Mouse (Mus musculus) stomach, embryonic 16.5 days (tissue): Measurements from ENCODE around the gene Zkscan17. TPM values are rescaled to one million over a fixed set of nuclear protein-coding genes. Genes with fewer than 3 reads are reported as not detected.
"Not testable (repeated sequence)": the region's sequence is repeated elsewhere in the genome, so short reads cannot be mapped to it uniquely, and the experiment has no call there.

Experiments used
- ATAC-seq: fragments of 200-750 bp; cut with Nextera tagmentation; 2 replicates; pipeline ENCODE4 v1.8.0; 2017; ENCODE audit warnings: moderate number of reproducible peaks, moderate TSS enrichment; ENCODE audit not compliant: insufficient read depth, low FRiP score
- H3K27ac ChIP-seq: fragments of 300-500 bp; sonication (generic); 2 replicates; pipeline ENCODE4 v1.5.1; 2014; ENCODE audit warnings: low read length
- H3K27me3 ChIP-seq: fragments of 300-500 bp; sonication (generic); 2 replicates; pipeline ENCODE4 v1.6.1; 2014; ENCODE audit warnings: low read length, control low read depth, mixed read lengths; ENCODE audit not compliant: control insufficient read depth, insufficient read depth
- H3K36me3 ChIP-seq: fragments of 300-500 bp; sonication (generic); 2 replicates; pipeline ENCODE4 v1.6.1; 2014; ENCODE audit warnings: low read length; ENCODE audit not compliant: control insufficient read depth, insufficient read depth
- H3K4me1 ChIP-seq: fragments of 300-500 bp; sonication (generic); 2 replicates; pipeline ENCODE4 v1.6.1; 2014; ENCODE audit warnings: low read length, control low read depth, mixed read lengths; ENCODE audit not compliant: control insufficient read depth, insufficient read depth
- H3K4me2 ChIP-seq: fragments of 300-500 bp; sonication (generic); 2 replicates; pipeline ENCODE4 v1.6.1; 2014; ENCODE audit warnings: low read depth, low read length, mixed read lengths
- H3K4me3 ChIP-seq: fragments of 300-500 bp; sonication (generic); replicated peaks from 2 replicates; pipeline ENCODE4 v1.5.1; 2014; ENCODE audit warnings: mild to moderate bottlenecking, low read length
- H3K9ac ChIP-seq: fragments of 300-500 bp; sonication (generic); 2 replicates; pipeline ENCODE4 v1.6.1; 2014; ENCODE audit warnings: low read length
- H3K9me3 ChIP-seq: fragments of 300-500 bp; sonication (generic); replicated peaks from 2 replicates; pipeline ENCODE4 v1.6.1; 2016; ENCODE audit warnings: low read length, control low read depth; ENCODE audit not compliant: control insufficient read depth
- WGBS: fragments of 180-500 bp; shearing (Covaris S2); extraction: QIAGEN DNeasy Blood & Tissue Kit; methylation state at CpG from one replicate; pipeline ENCODE4 v1.1.7; 2014; 5-methylcytosine and 5-hydroxymethylcytosine counted together
- polyA plus RNA-seq: library from polyadenylated mRNA; unstranded; fragments of >200 nt; fragmentation: Nextera tagmentation; extraction: Ambion mirVana; gene quantifications from 2 replicates; pipeline ENCODE4 v1.2.1, GENCODE M21; 2015

Zkscan17 gene
- 16.4 and 18.2 TPM in 2 replicates for polyA plus RNA-seq

DNA sequence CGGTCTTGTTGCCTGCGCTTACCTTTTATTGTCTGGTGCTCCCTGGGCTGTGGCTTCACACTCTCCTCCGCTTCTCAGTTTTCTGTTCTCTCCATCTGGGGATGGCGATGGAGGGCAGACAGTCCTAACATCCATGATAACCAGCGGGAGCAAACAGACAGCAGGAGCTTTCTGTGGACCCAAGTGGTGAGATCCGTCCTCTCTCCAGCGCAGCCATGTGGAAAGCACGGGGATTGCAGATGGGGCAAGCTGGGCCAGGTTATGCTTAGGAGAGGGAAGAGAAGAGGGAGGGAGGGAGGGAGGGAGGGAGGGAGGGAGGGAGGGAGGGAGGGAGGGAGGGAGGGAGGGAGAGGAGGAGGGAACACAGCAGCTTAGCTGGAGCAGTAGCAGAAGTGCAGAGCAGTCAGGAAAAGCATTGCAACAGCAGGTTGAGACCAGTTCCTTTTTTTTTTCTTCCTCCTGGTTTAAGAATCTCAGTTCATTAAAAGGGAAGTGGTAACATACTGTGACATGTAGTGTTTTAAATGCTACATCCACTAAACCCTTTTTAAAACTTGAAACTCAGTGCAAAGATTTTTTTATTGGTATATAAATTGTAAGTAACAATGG is at the start of gene Zkscan17:
Zkscan17 (minus strand) TSS at position 280 of the 609 bp plus-strand sequence.
- no peaks in the 10 kb centered on the region for H3K27me3 ChIP-seq
- H3K36me3 ChIP-seq, result no peaks in the 10 kb centered on the region
- H3K4me3 ChIP-seq, result no peak within 1 kb of the TSS
- no peak within 1 kb of the TSS for H3K4me2 ChIP-seq
- H3K9ac ChIP-seq, result no peak within 1 kb of the TSS
- no peak within 1 kb of the TSS for H3K27ac ChIP-seq
- H3K4me1 ChIP-seq, result no peaks in the 10 kb centered on the region
- no peaks in the 10 kb centered on the region for H3K9me3 ChIP-seq
- no peak for ATAC-seq
- WGBS, result 49% methylated on average over 8 of the region's 8 CpGs

DNA sequence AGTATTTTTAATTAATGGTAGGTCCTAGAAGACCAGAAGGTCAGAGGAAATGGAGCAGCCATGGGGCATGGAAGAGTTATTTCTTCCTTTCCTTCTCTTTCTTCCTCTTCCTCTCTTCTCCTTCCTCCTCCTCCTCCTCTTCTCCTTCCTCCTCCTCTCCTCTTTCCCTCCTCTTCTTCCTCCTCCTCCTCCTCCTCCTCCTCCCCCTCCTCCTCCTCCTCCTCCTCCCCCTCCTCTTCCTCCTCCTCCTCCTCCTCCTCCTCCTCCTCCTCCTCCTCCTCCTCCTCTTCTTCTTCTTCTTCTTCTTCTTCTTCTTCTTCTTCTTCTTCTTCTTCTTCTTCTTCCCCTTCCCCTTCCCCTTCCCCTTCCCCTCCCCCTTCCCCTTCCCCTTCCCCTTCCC is 49.6 kb upstream of the Zkscan17 start, which contains the start of gene Olfr222:
Olfr222 (minus strand) TSS at position 101 of the 400 bp plus-strand sequence.
- H3K9ac ChIP-seq, H3K36me3 ChIP-seq, H3K4me1 ChIP-seq, H3K9me3 ChIP-seq, H3K4me3 ChIP-seq, H3K27ac ChIP-seq, ATAC-seq, H3K4me2 ChIP-seq, H3K27me3 ChIP-seq: not testable (repeated sequence)

DNA sequence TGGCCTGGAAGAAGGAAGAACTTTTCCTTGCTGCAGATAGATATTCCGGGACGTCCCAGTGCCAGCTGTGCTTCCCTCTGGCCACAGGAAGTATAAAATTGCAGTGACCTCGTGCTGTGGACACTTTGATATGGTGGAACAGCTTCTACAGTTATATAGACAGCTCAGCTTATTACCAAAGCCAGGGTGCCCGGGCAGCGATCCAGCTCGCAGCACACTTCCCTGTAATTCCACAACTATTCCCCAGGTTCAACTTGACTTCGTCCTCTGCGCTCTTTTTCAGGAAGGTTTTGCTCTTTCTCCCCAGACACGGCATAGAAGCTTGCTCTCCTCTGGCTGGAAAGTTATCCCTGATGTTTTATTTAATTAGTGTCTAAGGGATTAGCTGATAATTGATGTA is 49.2 kb upstream of the Zkscan17 start:
- H3K4me3 ChIP-seq, result no peak overlapping the region
- peaks cover 7% of the 10 kb centered on the region; the same call in 1 of the 2 replicates for H3K27me3 ChIP-seq
- no peak for ATAC-seq
- WGBS, result 52% methylated on average over 9 of the region's 9 CpGs
- no peaks in the 10 kb centered on the region for H3K36me3 ChIP-seq
- no peak overlapping the region for H3K4me2 ChIP-seq
- no peak overlapping the region for H3K9ac ChIP-seq
- no peak overlapping the region for H3K27ac ChIP-seq
- no peaks in the 10 kb centered on the region for H3K9me3 ChIP-seq
- no peaks in the 10 kb centered on the region for H3K4me1 ChIP-seq

GRCm38 (mm10) chr11:59569306-59569705 is 42.8 kb upstream of the Zkscan17 start:
- WGBS, result 61% methylated on average over 3 of the region's 3 CpGs
- H3K9ac ChIP-seq, result no peak overlapping the region
- no peak overlapping the region for H3K4me2 ChIP-seq
- no peaks in the 10 kb centered on the region for H3K36me3 ChIP-seq
- no peaks in the 10 kb centered on the region for H3K9me3 ChIP-seq
- no peaks in the 10 kb centered on the region for H3K4me1 ChIP-seq
- H3K4me3 ChIP-seq, result no peak overlapping the region
- ATAC-seq, result no peak
- no peak overlapping the region for H3K27ac ChIP-seq
- peaks cover 10% of the 10 kb centered on the region; the same call in 1 of the 2 replicates for H3K27me3 ChIP-seq

DNA sequence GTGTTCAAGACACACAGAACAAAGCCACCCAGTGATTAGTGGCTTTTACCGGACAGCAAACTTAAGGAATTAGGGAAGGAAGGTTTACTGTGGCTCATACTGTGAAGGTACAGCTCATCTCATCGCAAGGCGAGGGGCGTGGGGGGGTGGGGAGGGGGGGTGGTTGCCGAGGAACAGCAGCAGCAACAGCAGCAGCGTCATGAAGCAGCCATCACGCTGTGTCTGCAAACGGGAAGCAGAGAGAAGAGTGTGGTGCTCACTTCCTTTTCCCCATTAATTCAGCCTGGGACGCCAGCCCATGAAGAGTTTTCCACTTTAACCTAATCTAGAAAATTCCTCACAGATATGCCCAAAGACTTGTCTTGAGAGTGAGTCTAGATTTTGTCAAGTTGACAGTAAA is 36.3 kb upstream of the Zkscan17 start:
- WGBS, result 63% methylated on average over 9 of the region's 9 CpGs

DNA sequence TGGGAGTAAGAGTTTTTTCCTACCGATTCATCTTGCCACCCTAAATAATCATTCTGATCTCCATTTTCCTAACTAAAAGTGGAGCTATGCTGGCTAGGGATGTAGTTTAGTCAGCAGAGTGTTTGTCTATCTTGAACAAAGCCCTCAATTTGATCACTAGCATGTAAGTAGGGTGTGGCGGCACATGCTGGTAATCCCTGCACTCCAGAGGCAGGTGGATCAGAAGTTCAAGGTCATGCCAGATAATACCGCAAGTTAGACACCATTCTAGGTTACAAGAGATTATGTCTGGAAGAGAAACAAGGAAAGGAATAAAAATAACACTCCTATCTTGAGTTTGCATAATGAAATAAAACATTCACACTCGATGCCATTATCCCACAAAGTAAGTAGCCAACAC is 35.8 kb upstream of the Zkscan17 start:
- no peak overlapping the region for H3K4me3 ChIP-seq
- WGBS, result 87% methylated on average over 4 of the region's 4 CpGs

More for the DNA sequence above, 36.3 kb upstream of the Zkscan17 start:
- Histone ChIP-seq H3K27ac (no peak overlapping the region), H3K4me3 (no peak overlapping the region), H3K9me3 (no peaks in the 10 kb centered on the region), H3K36me3 (no peaks in the 10 kb centered on the region), H3K4me2 (no peak overlapping the region), H3K27me3 (no peaks in the 10 kb centered on the region), H3K9ac (no peak overlapping the region), H3K4me1 (no peaks in the 10 kb centered on the region)
- no peak for ATAC-seq

DNA sequence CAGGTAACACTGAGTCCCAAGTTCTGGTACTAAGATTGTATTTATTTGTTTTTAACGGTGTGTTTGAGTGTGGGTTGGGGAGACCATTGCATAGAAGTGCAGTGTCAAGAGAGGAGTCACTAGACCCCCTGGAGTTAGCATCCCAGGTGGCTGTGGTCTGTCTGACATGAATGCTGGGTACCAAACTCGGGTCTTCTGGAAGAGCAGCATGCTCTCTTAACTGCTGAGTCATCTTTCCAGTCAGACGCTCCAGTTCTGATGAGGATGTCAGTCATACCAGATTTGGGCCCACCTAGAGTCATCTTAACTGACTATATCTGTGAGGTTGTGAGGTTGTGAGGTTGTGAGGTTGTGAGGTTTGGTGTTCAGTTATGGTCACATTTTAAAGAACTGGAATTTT is 34.4 kb upstream of the Zkscan17 start:
- H3K9ac ChIP-seq, result no peak overlapping the region
- no peaks in the 10 kb centered on the region for H3K4me1 ChIP-seq
- no peaks in the 10 kb centered on the region for H3K27me3 ChIP-seq
- H3K36me3 ChIP-seq, result no peaks in the 10 kb centered on the region
- H3K4me3 ChIP-seq, result no peak overlapping the region
- no peak for ATAC-seq
- H3K4me2 ChIP-seq, result no peak overlapping the region
- no peak overlapping the region for H3K27ac ChIP-seq
- 65% methylated on average over 3 of the region's 3 CpGs for WGBS
- no peaks in the 10 kb centered on the region for H3K9me3 ChIP-seq

More for the DNA sequence above, 35.8 kb upstream of the Zkscan17 start:
- H3K27me3 ChIP-seq, result no peaks in the 10 kb centered on the region
- no peak overlapping the region for H3K9ac ChIP-seq
- ATAC-seq, result no peak
- H3K4me2 ChIP-seq, result no peak overlapping the region
- no peaks in the 10 kb centered on the region for H3K9me3 ChIP-seq
- no peaks in the 10 kb centered on the region for H3K4me1 ChIP-seq
- H3K27ac ChIP-seq, result no peak overlapping the region
- H3K36me3 ChIP-seq, result no peaks in the 10 kb centered on the region

DNA sequence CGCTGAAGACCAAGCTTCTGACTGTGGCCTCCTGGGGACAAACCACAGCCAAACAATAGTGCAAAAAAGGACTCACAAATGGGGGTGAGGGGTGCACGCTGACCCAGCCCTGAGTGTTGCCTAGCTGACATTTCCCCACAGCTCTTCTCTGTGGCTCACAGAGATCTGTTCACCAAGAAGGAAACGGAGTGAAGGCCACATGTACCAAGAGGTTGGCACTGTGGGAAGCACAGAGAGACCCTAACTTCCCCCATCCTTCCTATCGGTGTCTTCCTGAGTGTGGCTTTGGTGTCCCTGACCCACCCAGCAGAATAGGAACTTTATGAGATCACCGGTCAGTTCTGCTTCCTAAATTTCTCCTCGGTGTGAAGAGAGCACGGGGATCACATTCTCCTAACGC is 28.0 kb upstream of the Zkscan17 start:
- Histone ChIP-seq H3K9ac (no peak overlapping the region), H3K4me2 (no peak overlapping the region)
- 77% methylated on average over 8 of the region's 8 CpGs for WGBS

DNA sequence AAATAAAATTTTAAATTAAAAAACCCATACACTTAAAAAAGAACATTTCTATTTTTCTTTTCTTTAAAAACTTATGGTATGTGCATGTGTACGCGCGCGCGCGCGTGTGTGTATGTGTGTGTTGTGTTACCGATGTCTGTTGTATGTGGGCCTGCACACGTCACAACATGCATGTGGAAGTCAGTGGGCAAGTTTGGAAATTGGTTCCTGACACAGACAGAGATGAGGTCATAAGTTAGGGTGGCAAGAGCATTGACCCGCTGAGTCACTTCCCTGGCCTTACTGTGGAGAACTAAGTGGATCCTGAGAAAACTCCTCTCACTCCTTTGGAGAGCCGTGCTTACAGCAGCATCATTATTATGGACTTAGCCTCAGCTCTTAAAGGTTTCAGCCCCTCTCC is 27.6 kb upstream of the Zkscan17 start:
- H3K4me1 ChIP-seq, result no peaks in the 10 kb centered on the region
- 93% methylated on average over 11 of the region's 11 CpGs for WGBS
- H3K9me3 ChIP-seq, result no peaks in the 10 kb centered on the region
- no peak for ATAC-seq
- no peaks in the 10 kb centered on the region for H3K36me3 ChIP-seq
- H3K4me2 ChIP-seq, result no peak overlapping the region
- H3K27ac ChIP-seq, result no peak overlapping the region
- no peak overlapping the region for H3K4me3 ChIP-seq
- H3K9ac ChIP-seq, result no peak overlapping the region
- H3K27me3 ChIP-seq, result no peaks in the 10 kb centered on the region

More for the DNA sequence above, 28.0 kb upstream of the Zkscan17 start:
- H3K4me3 ChIP-seq, result no peak overlapping the region
- no peaks in the 10 kb centered on the region for H3K9me3 ChIP-seq
- ATAC-seq, result no peak
- no peak overlapping the region for H3K27ac ChIP-seq
- no peaks in the 10 kb centered on the region for H3K36me3 ChIP-seq
- no peaks in the 10 kb centered on the region for H3K4me1 ChIP-seq
- H3K27me3 ChIP-seq, result no peaks in the 10 kb centered on the region
